Mouse (Mus musculus): ENCODE data around the gene Sgpp1.
A peak's percentile ranks its signal among the peaks of the same experiment; 100 is the strongest.
"Not testable (repeated sequence)": the region's sequence is repeated elsewhere in the genome, so short reads cannot be mapped to it uniquely, and the experiment has no call there.

Sgpp1 gene

GRCm38 (mm10) chr12:75731927-75732443 lies 3.5 kb downstream of the Sgpp1 start:
- DNase-seq (ENCODE audit: low spot score): no peak

GRCm38 (mm10) chr12:75731508-75731907 lies 4.0 kb downstream of the Sgpp1 start:
- DNase-seq (ENCODE audit: low spot score): peak; percentile 6

- no peak for DNase-seq (ENCODE audit: low spot score)
These were observed 5.1 kb downstream of the Sgpp1 start for GRCm38 (mm10) chr12:75730458-75730857.

GRCm38 (mm10) chr12:75729876-75730275 lies 5.7 kb downstream of the Sgpp1 start:
- DNase-seq (ENCODE audit: low spot score): no peak

GRCm38 (mm10) chr12:75727333-75728125 lies 8.0 kb downstream of the Sgpp1 start:
- DNase-seq (ENCODE audit: low spot score): peak; percentile 26

GRCm38 (mm10) chr12:75726349-75726861 lies 9.1 kb downstream of the Sgpp1 start:
- DNase-seq (ENCODE audit: low spot score): peak; percentile 19

GRCm38 (mm10) chr12:75724621-75725324 lies 10.8 kb downstream of the Sgpp1 start:
- DNase-seq (ENCODE audit: low spot score): no peak

GRCm38 (mm10) chr12:75723839-75724463 lies 11.6 kb downstream of the Sgpp1 start:
- no peak for DNase-seq (ENCODE audit: low spot score)

GRCm38 (mm10) chr12:75721941-75722340 lies 13.6 kb downstream of the Sgpp1 start:
- DNase-seq (ENCODE audit: low spot score): no peak

GRCm38 (mm10) chr12:75721006-75721405 lies 14.5 kb downstream of the Sgpp1 start:
- DNase-seq (ENCODE audit: low spot score): no peak

GRCm38 (mm10) chr12:75713596-75713995 lies 21.9 kb downstream of the Sgpp1 start:
- DNase-seq (ENCODE audit: low spot score): no peak

- not testable (repeated sequence) for DNase-seq (ENCODE audit: low spot score)
These were observed 22.6 kb downstream of the Sgpp1 start for GRCm38 (mm10) chr12:75712905-75713304.

GRCm38 (mm10) chr12:75710596-75711376 lies 24.7 kb downstream of the Sgpp1 start:
- no peak for DNase-seq (ENCODE audit: low spot score)

GRCm38 (mm10) chr12:75709506-75709905 lies 26.0 kb downstream of the Sgpp1 start:
- no peak for DNase-seq (ENCODE audit: low spot score)

- DNase-seq (ENCODE audit: low spot score): no peak
These were observed 28.9 kb downstream of the Sgpp1 start for GRCm38 (mm10) chr12:75706670-75707069.

GRCm38 (mm10) chr12:75702739-75703122 lies 32.8 kb downstream of the Sgpp1 start:
- DNase-seq (ENCODE audit: low spot score): no peak

GRCm38 (mm10) chr12:75702084-75702738 lies 33.3 kb downstream of the Sgpp1 start:
- no peak for DNase-seq (ENCODE audit: low spot score)

GRCm38 (mm10) chr12:75701173-75702083 lies 34.1 kb downstream of the Sgpp1 start:
- no peak for DNase-seq (ENCODE audit: low spot score)

- no peak for DNase-seq (ENCODE audit: low spot score)
These were observed 36.8 kb downstream of the Sgpp1 start for GRCm38 (mm10) chr12:75698692-75699091.

GRCm38 (mm10) chr12:75695845-75696244 lies 39.7 kb downstream of the Sgpp1 start:
- DNase-seq (ENCODE audit: low spot score): not testable (repeated sequence)

Measured in T-cell, adult 2 months (primary cell).